Mouse (Mus musculus) right cerebral cortex, postnatal 25 days (tissue): ENCODE results near the gene Clps.
"Not testable (repeated sequence)": the region's sequence is repeated elsewhere in the genome, so short reads cannot be mapped to it uniquely, and the experiment has no call there.

ENCODE experiments used
- DNase-seq: peaks from one replicate; pipeline ENCODE4 v3.0.0; 2022

The Clps gene

GRCm38 (mm10) chr17:28560598-28560997 lies at the start of gene Clps:
Clps (minus strand) TSS chr17:28560766.
- DNase-seq = no peak

- no peak for DNase-seq
Measured at GRCm38 (mm10) chr17:28609543-28609942, 49.0 kb upstream of the Clps start.

- no peak for DNase-seq
Measured at GRCm38 (mm10) chr17:28601557-28602250, 41.1 kb upstream of the Clps start.

GRCm38 (mm10) chr17:28600780-28601179 lies 40.2 kb upstream of the Clps start:
- DNase-seq = no peak

- no peak for DNase-seq
Measured at GRCm38 (mm10) chr17:28593965-28594364, 33.4 kb upstream of the Clps start.

GRCm38 (mm10) chr17:28592998-28593397 lies 32.4 kb upstream of the Clps start:
- peak; percentile 66 for DNase-seq

- DNase-seq = no peak
Measured at GRCm38 (mm10) chr17:28591476-28591875, 30.9 kb upstream of the Clps start.

- DNase-seq = no peak
Measured at GRCm38 (mm10) chr17:28590596-28590995, 30.0 kb upstream of the Clps start.

GRCm38 (mm10) chr17:28588591-28588990 lies 28.0 kb upstream of the Clps start:
- no peak for DNase-seq

GRCm38 (mm10) chr17:28586509-28586908 lies 25.9 kb upstream of the Clps start:
- DNase-seq = no peak

- DNase-seq = no peak
Measured at GRCm38 (mm10) chr17:28581056-28581455, 20.5 kb upstream of the Clps start.

- no peak for DNase-seq
Measured at GRCm38 (mm10) chr17:28580396-28580795, 19.8 kb upstream of the Clps start.

GRCm38 (mm10) chr17:28575244-28576125 lies 14.9 kb upstream of the Clps start, which contains the start of gene Lhfpl5:
Lhfpl5 (plus strand) TSS chr17:28575641.
- no peak for DNase-seq

- DNase-seq = no peak
Measured at GRCm38 (mm10) chr17:28572941-28573340, 12.4 kb upstream of the Clps start.

- no peak for DNase-seq
Measured at GRCm38 (mm10) chr17:28572521-28572920, 12.0 kb upstream of the Clps start.

- DNase-seq = no peak
Measured at GRCm38 (mm10) chr17:28571868-28572267, 11.3 kb upstream of the Clps start.

- DNase-seq = no peak
Measured at GRCm38 (mm10) chr17:28567541-28567940, 7.0 kb upstream of the Clps start.

GRCm38 (mm10) chr17:28565181-28565580 lies 4.6 kb upstream of the Clps start:
- no peak for DNase-seq

GRCm38 (mm10) chr17:28561613-28562012 lies 1.0 kb upstream of the Clps start:
- DNase-seq = no peak

- DNase-seq = no peak
Measured at GRCm38 (mm10) chr17:28557772-28558171, 2.8 kb downstream of the Clps start.

- DNase-seq = no peak
Measured at GRCm38 (mm10) chr17:28556635-28557396, 3.8 kb downstream of the Clps start.

- not testable (repeated sequence) for DNase-seq
Measured at GRCm38 (mm10) chr17:28554021-28554420, 6.5 kb downstream of the Clps start.
